Mouse (Mus musculus): ENCODE measurements around the gene Smok3c. TPM values are rescaled to one million over a fixed set of nuclear protein-coding genes. Genes with fewer than 3 reads are reported as not detected.
"Not testable (repeated sequence)": the region's sequence is repeated elsewhere in the genome, so short reads cannot be mapped to it uniquely, and the experiment has no call there.

The Smok3c gene
- polyA plus RNA-seq, 1 experiment from 2014 or later = not detected

- not testable (repeated sequence) for H3K9me3 ChIP-seq; H3K27ac ChIP-seq; H3K9ac ChIP-seq; H3K4me1 ChIP-seq; ATAC-seq (ENCODE audit: low FRiP score); H3K4me2 ChIP-seq; H3K27me3 ChIP-seq; H3K4me3 ChIP-seq (replicated peaks)
- WGBS = 59% methylated on average over 4 of the region's 4 CpGs
- H3K36me3 ChIP-seq (replicated peaks) = peaks cover 13% of the 10 kb centered on the region; the same call in 1 of the 2 replicates
These were observed 56.9 kb downstream of the Smok3c start for GRCm38 (mm10) chr5:138109847-138110396.

Other genes starting within 250 kb of the Smok3c start
- 0.13 and 0.22 TPM in 2 replicates for gene Pilra, start 216.9 kb upstream of the Smok3c start, polyA plus RNA-seq (2016; fragmentation: Nextera tagmentation; extraction: Ambion mirVana)
- not detected in 2 replicates for gene Pilrb1, start 195.1 kb upstream of the Smok3c start, polyA plus RNA-seq (2016; fragmentation: Nextera tagmentation; extraction: Ambion mirVana)
- not detected in 2 replicates for gene Pilrb2, start 181.4 kb upstream of the Smok3c start, polyA plus RNA-seq (2016; fragmentation: Nextera tagmentation; extraction: Ambion mirVana)
- gene Cyp3a13, start 131.6 kb upstream of the Smok3c start, polyA plus RNA-seq (2016; fragmentation: Nextera tagmentation; extraction: Ambion mirVana) = not detected in 2 replicates
- gene Gjc3, start 90.1 kb upstream of the Smok3c start, polyA plus RNA-seq (2016; fragmentation: Nextera tagmentation; extraction: Ambion mirVana) = not detected in 2 replicates
- not detected in 2 replicates for gene Azgp1, start 71.7 kb upstream of the Smok3c start, polyA plus RNA-seq (2016; fragmentation: Nextera tagmentation; extraction: Ambion mirVana)
- gene Smok3a, start 31.9 kb upstream of the Smok3c start, polyA plus RNA-seq (2016; fragmentation: Nextera tagmentation; extraction: Ambion mirVana) = not detected in 2 replicates
- not detected in 2 replicates for gene Smok3b, start 31.8 kb upstream of the Smok3c start, polyA plus RNA-seq (2016; fragmentation: Nextera tagmentation; extraction: Ambion mirVana)
- 36.2 and 39.4 TPM in 2 replicates for gene Zkscan1, start 31.9 kb downstream of the Smok3c start, polyA plus RNA-seq (2016; fragmentation: Nextera tagmentation; extraction: Ambion mirVana)
- 101 and 103 TPM in 2 replicates for gene Zscan21, start 63.7 kb downstream of the Smok3c start, polyA plus RNA-seq (2016; fragmentation: Nextera tagmentation; extraction: Ambion mirVana)
- 43.9 and 44.1 TPM in 2 replicates for gene Zfp113, start 102.5 kb downstream of the Smok3c start, polyA plus RNA-seq (2016; fragmentation: Nextera tagmentation; extraction: Ambion mirVana)
- 274 and 282 TPM in 2 replicates for gene Cops6, start 107.9 kb downstream of the Smok3c start, polyA plus RNA-seq (2016; fragmentation: Nextera tagmentation; extraction: Ambion mirVana)
- gene Ap4m1, start 118.8 kb downstream of the Smok3c start, polyA plus RNA-seq (2016; fragmentation: Nextera tagmentation; extraction: Ambion mirVana) = 24.6 and 27.5 TPM in 2 replicates
- 313 and 320 TPM in 2 replicates for gene Mcm7, start 119.2 kb downstream of the Smok3c start, polyA plus RNA-seq (2016; fragmentation: Nextera tagmentation; extraction: Ambion mirVana)
- 133 and 137 TPM in 2 replicates for gene Taf6, start 134.3 kb downstream of the Smok3c start, polyA plus RNA-seq (2016; fragmentation: Nextera tagmentation; extraction: Ambion mirVana)
- 44.3 and 47.8 TPM in 2 replicates for gene Cnpy4, start 134.3 kb downstream of the Smok3c start, polyA plus RNA-seq (2016; fragmentation: Nextera tagmentation; extraction: Ambion mirVana)
- 9.5 and 11.1 TPM in 2 replicates for gene Mblac1, start 141.1 kb downstream of the Smok3c start, polyA plus RNA-seq (2016; fragmentation: Nextera tagmentation; extraction: Ambion mirVana)
- not detected in 2 replicates for gene Nxpe5, start 172.7 kb downstream of the Smok3c start, polyA plus RNA-seq (2016; fragmentation: Nextera tagmentation; extraction: Ambion mirVana)
- 42.3 and 47.3 TPM in 2 replicates for gene Lamtor4, start 202.3 kb downstream of the Smok3c start, polyA plus RNA-seq (2016; fragmentation: Nextera tagmentation; extraction: Ambion mirVana)
- 14.0 and 16.0 TPM in 2 replicates for gene BC037034, start 210.8 kb downstream of the Smok3c start, polyA plus RNA-seq (2016; fragmentation: Nextera tagmentation; extraction: Ambion mirVana)
- 3.3 and 3.9 TPM in 2 replicates for gene Gal3st4, start 219.6 kb downstream of the Smok3c start, polyA plus RNA-seq (2016; fragmentation: Nextera tagmentation; extraction: Ambion mirVana)
- gene Gm43720, start 226.8 kb downstream of the Smok3c start, polyA plus RNA-seq (2016; fragmentation: Nextera tagmentation; extraction: Ambion mirVana) = 0.10 and 0.19 TPM in 2 replicates
- 121 and 140 TPM in 2 replicates for gene Gpc2, start 226.8 kb downstream of the Smok3c start, polyA plus RNA-seq (2016; fragmentation: Nextera tagmentation; extraction: Ambion mirVana)
- gene Stag3, start 227.0 kb downstream of the Smok3c start, polyA plus RNA-seq (2016; fragmentation: Nextera tagmentation; extraction: Ambion mirVana) = 4.3 and 5.2 TPM in 2 replicates